ENCODE assay signal across 8 mouse cellular contexts in genomic region chr15:31365041-31365719, GRCm38 (mm10). TPM values are rescaled to one million over a fixed set of nuclear protein-coding genes. Genes with fewer than 3 reads are reported as not detected.
DNase-seq lines count a peak whose midpoint lies in the region; ATAC-seq and TF ChIP-seq lines count a peak whose summit lies in the region.

No protein-coding gene starts in this region.

- no peaks in the 10 kb centered on the region for H3K9me3 ChIP-seq in heart, embryonic 10.5 days
- H3K9me3 ChIP-seq in CH12.LX (replicated peaks; ENCODE audit: low read length): no peaks in the 10 kb centered on the region
- H3K9me3 ChIP-seq in liver, embryonic 16.5 days (replicated peaks; ENCODE audit: control insufficient read depth, low read length): no peaks in the 10 kb centered on the region

- no peak for TF ChIP-seq EP300 in CH12.LX (IDR thresholded peaks at IDR 0.05; ENCODE audit: low read length)

- dilution Hi-C loops in CH12.LX (cut with MboI; ENCODE audit: extremely low pct_ligation_motif_present, extremely low pct_unique_long_range_greater_than_20kb, low sequenced_read_pairs): no loop called here

- peak overlapping the region; percentile 71 for H3K4me3 ChIP-seq in heart, embryonic 10.5 days
- H3K4me3 ChIP-seq in CH12.LX (replicated peaks in 1 of 3; ENCODE audit: low read depth in 2 of 3, low read length in 2 of 3, poor library complexity in 1 of 3): peak overlapping the region; percentile 85 to 99 (median 98)
- H3K4me3 ChIP-seq in liver, embryonic 16.5 days (ENCODE audit: low read depth, low read length): peak overlapping the region; percentile 59

- intact Hi-C loops in left cerebral cortex, postnatal 10 days (cut with DNase I): no loop called here

- peak overlapping the region; percentile 88 for H3K9ac ChIP-seq in CH12.LX (ENCODE audit: insufficient read depth, low read depth)
- H3K9ac ChIP-seq in liver, embryonic 16.5 days (ENCODE audit: low read depth, low read length): no peak overlapping the region

- no peaks in the 10 kb centered on the region for H3K36me3 ChIP-seq in heart, embryonic 10.5 days
- peaks cover 23 to 54% of the 10 kb centered on the region in 2 experiments for H3K36me3 ChIP-seq in CH12.LX (replicated peaks in 1 of 2; ENCODE audit: control insufficient read depth in 1 of 2, insufficient read depth in 1 of 2, low read length in 1 of 2)
- H3K36me3 ChIP-seq in liver, embryonic 16.5 days (ENCODE audit: control insufficient read depth, insufficient read depth): no peaks in the 10 kb centered on the region

- in situ Hi-C loops in CH12.LX (cut with MboI; ENCODE audit: low pct_ligation_motif_present, low pct_unique_long_range_greater_than_20kb, low sequenced_read_pairs): loop anchor here (5.0 kb wide), 1 partner anchor 47 kb away; no protein-coding TSS in a partner anchor

- H3K27me3 ChIP-seq in heart, embryonic 10.5 days (ENCODE audit: insufficient read depth, poor library complexity, severe bottlenecking): peaks cover 63% of the 10 kb centered on the region
- H3K27me3 ChIP-seq in CH12.LX (replicated peaks): no peaks in the 10 kb centered on the region
- H3K27me3 ChIP-seq in liver, embryonic 16.5 days (ENCODE audit: control insufficient read depth, insufficient read depth, low read depth, low read length): peaks cover 45% of the 10 kb centered on the region

- no peak for TF ChIP-seq CTCF in CH12.LX (conservative IDR thresholded peaks at IDR 0.05 in 1 of 2, IDR thresholded peaks at IDR 0.05 in 1 of 2; ENCODE audit: low read depth in 2 of 2, low read length in 2 of 2)

- TF ChIP-seq RAD21 in CH12.LX (IDR thresholded peaks at IDR 0.05; ENCODE audit: low read depth, low read length): no peak

- no peak overlapping the region for H3K27ac ChIP-seq in heart, embryonic 10.5 days
- peak overlapping the region; percentile 76 for H3K27ac ChIP-seq in CH12.LX (ENCODE audit: insufficient read depth, low read depth)
- H3K27ac ChIP-seq in liver, embryonic 16.5 days (ENCODE audit: low read length): no peak overlapping the region

- peak overlapping the region; percentile 55 for H3K4me2 ChIP-seq in CH12.LX (ENCODE audit: insufficient read depth, low read depth, poor library complexity, severe bottlenecking)
- peak overlapping the region; percentile 74 for H3K4me2 ChIP-seq in liver, embryonic 16.5 days (ENCODE audit: low read depth, low read length)

- peaks cover 71% of the 10 kb centered on the region for H3K79me2 ChIP-seq in CH12.LX (replicated peaks; ENCODE audit: control insufficient read depth, extremely low read depth, insufficient read depth, poor library complexity, severe bottlenecking)

- TF ChIP-seq POLR2A in CH12.LX (IDR thresholded peaks at IDR 0.05; ENCODE audit: low read depth, low read length): no peak

- 19% methylated on average over 11 of the region's 11 CpGs for WGBS in heart, embryonic 10.5 days
- WGBS in liver, embryonic 16.5 days (ENCODE audit: insufficient replicate concordance): 24% methylated on average over 11 of the region's 11 CpGs

- no peak for ATAC-seq in liver, embryonic 16.5 days (ENCODE audit: low read depth)

- H3K4me1 ChIP-seq in heart, embryonic 10.5 days: peaks cover 28% of the 10 kb centered on the region
- H3K4me1 ChIP-seq in CH12.LX (ENCODE audit: control insufficient read depth in 1 of 2, insufficient read depth in 2 of 2): peaks cover 23 to 65% of the 10 kb centered on the region in 2 experiments
- no peaks in the 10 kb centered on the region; the same call in 1 of the 2 replicates for H3K4me1 ChIP-seq in liver, embryonic 16.5 days (ENCODE audit: control insufficient read depth, low read depth, low read length)

- DNase-seq in heart, embryonic 10.5 days (ENCODE audit: low spot score): no peak
- no peak for DNase-seq in heart, adult 9 months (ENCODE audit: low spot score in 2 of 2)
- DNase-seq in CH12.LX (ENCODE audit: extremely low read depth): no peak
- DNase-seq in forelimb bud, embryonic 11.5 days (ENCODE audit: low read depth, low spot score): peak; percentile 25
- DNase-seq in left cerebral cortex, postnatal 10 days (ENCODE audit: extremely low spot score in 1 of 2, low spot score in 2 of 2): no peak
- DNase-seq in spleen, adult 12 weeks (ENCODE audit: low spot score): no peak
- DNase-seq in retina, embryonic 14.5 days (ENCODE audit: low spot score): no peak

TF ChIP-seq in CH12.LX, 34 proteins besides CTCF, POLR2A, EP300 and RAD21:
- TF ChIP-seq JUND (conservative IDR thresholded peaks at IDR 0.05; ENCODE audit: low read depth, low read length) (no peak), MYC (IDR thresholded peaks at IDR 0.05; ENCODE audit: low read depth, low read length) (0 out of 2 replicates have a peak, but pooled peaks have one; percentile 0), E2F4 (IDR thresholded peaks at IDR 0.05; ENCODE audit: insufficient replicate concordance, low read depth, low read length) (no peak), JUN (IDR thresholded peaks at IDR 0.05; ENCODE audit: insufficient read depth, low read depth, low read length) (no peak), MAX (IDR thresholded peaks at IDR 0.05; ENCODE audit: low read length) (no peak)
TF ChIP-seq in CH12.LX: peak in this region for 1.

RNA-seq across cellular contexts. Expression of gene Ankrd33b, which starts 2.3 kb away (rescaled TPM):
- 1.8 and 2.1 TPM in 2 replicates for polyA plus RNA-seq in heart, embryonic 10.5 days (2016; fragmentation: Nextera tagmentation; extraction: Ambion mirVana)
- total RNA-seq in CH12.LX (2012; rRNA removed): 38.1 and 50.0 TPM in 2 replicates
- 69.1 and 69.6 TPM in 2 replicates for total RNA-seq in CH12.LX (2014; rRNA removed)
- polyA plus RNA-seq in CH12.LX (2012; ENCODE audit: insufficient read length, low read depth): 55.3 and 60.3 TPM in 2 replicates
- 0.37 and 0.68 TPM in 2 replicates for polyA plus RNA-seq in liver, embryonic 16.5 days (2015; fragmentation: Nextera tagmentation; extraction: Ambion mirVana)
- 1 to 10 TPM; 6.4 to 8.7 TPM for total RNA-seq in left cerebral cortex, postnatal 10 days (2021)

Comparison
In these comparisons a context has a peak if more than half of its experiments do, and no peak if none do; other contexts are left out.
1. RNA of gene Ankrd33b, which starts 2.3 kb away (polyA plus RNA-seq): 55.3 to 60.3 TPM in CH12.LX; 1.8 to 2.1 TPM in heart, embryonic 10.5 days and 0.37 to 0.68 TPM in liver, embryonic 16.5 days; every median in the first group is over 10 times any median in the second.
2. Peak in every context shown above with its lines, with median percentiles within 50 percentile points of each other: H3K4me3 ChIP-seq.